Comparison of ENCODE assay signal across 18 mouse cellular contexts in genomic region chr2:173991447-173991846, GRCm38 (mm10).
A peak's percentile ranks its signal among the peaks of the same experiment; 100 is the strongest.
DNase-seq lines count a peak whose midpoint lies in the region; ATAC-seq lines count a peak whose summit lies in the region.
"Had no signal": no experiment of that assay in that cellular context is flagged by ENCODE, and none has a peak within 500 bp of the region (broad histone marks: within the 10 kb centered on the region; RNA-seq: fewer than 3 reads in every experiment).

No protein-coding gene starts in this region.

- DNase-seq in forebrain, embryonic 14.5 days (ENCODE audit: low spot score) = no peak
- no peak for DNase-seq in midbrain, embryonic 10.5 days (ENCODE audit: low spot score)
- no peak for DNase-seq in adrenal gland, adult 2 months
- DNase-seq in urinary bladder, postnatal 10 days (ENCODE audit: low spot score) = no peak
- DNase-seq: adrenal gland, adult 8-10 months; cerebellum, adult 11-12 months; cerebellum, postnatal 25 days; left cerebral cortex, postnatal 4 days; thymus, postnatal 4 days had no signal

- H3K9me3 ChIP-seq in forebrain, embryonic 12.5 days = no peaks in the 10 kb centered on the region
- no peaks in the 10 kb centered on the region for H3K9me3 ChIP-seq in forebrain, embryonic 14.5 days (replicated peaks; ENCODE audit: control insufficient read depth, low read length)
- H3K9me3 ChIP-seq in midbrain, embryonic 10.5 days (replicated peaks) = no peaks in the 10 kb centered on the region
- no peaks in the 10 kb centered on the region for H3K9me3 ChIP-seq in midbrain, embryonic 16.5 days (replicated peaks; ENCODE audit: control insufficient read depth, low read length, poor library complexity, severe bottlenecking)
- no peaks in the 10 kb centered on the region for H3K9me3 ChIP-seq in hindbrain, embryonic 15.5 days
- no peaks in the 10 kb centered on the region for H3K9me3 ChIP-seq in neural tube, embryonic 13.5 days
- H3K9me3 ChIP-seq: heart, embryonic 12.5 days had no signal

- no peaks in the 10 kb centered on the region for H3K27me3 ChIP-seq in forebrain, embryonic 12.5 days
- no peaks in the 10 kb centered on the region for H3K27me3 ChIP-seq in forebrain, embryonic 14.5 days (replicated peaks; ENCODE audit: control insufficient read depth, insufficient read depth, low read length)
- no peaks in the 10 kb centered on the region for H3K27me3 ChIP-seq in midbrain, embryonic 10.5 days (ENCODE audit: low read depth, poor library complexity, severe bottlenecking)
- H3K27me3 ChIP-seq in midbrain, embryonic 16.5 days (ENCODE audit: control insufficient read depth, insufficient read depth, low read depth, low read length) = no peaks in the 10 kb centered on the region
- H3K27me3 ChIP-seq in hindbrain, embryonic 15.5 days = no peaks in the 10 kb centered on the region
- no peaks in the 10 kb centered on the region for H3K27me3 ChIP-seq in neural tube, embryonic 13.5 days
- H3K27me3 ChIP-seq: heart, embryonic 12.5 days had no signal

- H3K36me3 ChIP-seq in forebrain, embryonic 12.5 days (replicated peaks) = no peaks in the 10 kb centered on the region
- H3K36me3 ChIP-seq in forebrain, embryonic 14.5 days (ENCODE audit: control insufficient read depth, insufficient read depth, low read length) = no peaks in the 10 kb centered on the region
- no peaks in the 10 kb centered on the region for H3K36me3 ChIP-seq in midbrain, embryonic 10.5 days
- no peaks in the 10 kb centered on the region for H3K36me3 ChIP-seq in midbrain, embryonic 16.5 days (ENCODE audit: control insufficient read depth, insufficient read depth, low read length)
- H3K36me3 ChIP-seq in hindbrain, embryonic 15.5 days = no peaks in the 10 kb centered on the region
- no peaks in the 10 kb centered on the region for H3K36me3 ChIP-seq in neural tube, embryonic 13.5 days
- H3K36me3 ChIP-seq: heart, embryonic 12.5 days had no signal

- H3K4me1 ChIP-seq in forebrain, embryonic 12.5 days = peaks cover 25% of the 10 kb centered on the region
- H3K4me1 ChIP-seq in forebrain, embryonic 14.5 days (ENCODE audit: control insufficient read depth, insufficient read depth, low read length) = peaks cover 10% of the 10 kb centered on the region; the same call in 1 of the 2 replicates
- peaks cover 46% of the 10 kb centered on the region for H3K4me1 ChIP-seq in midbrain, embryonic 10.5 days
- H3K4me1 ChIP-seq in midbrain, embryonic 16.5 days (ENCODE audit: control insufficient read depth, insufficient read depth, low read length) = peaks cover 9% of the 10 kb centered on the region; the same call in 1 of the 2 replicates
- H3K4me1 ChIP-seq in hindbrain, embryonic 15.5 days (replicated peaks) = peaks cover 29% of the 10 kb centered on the region
- H3K4me1 ChIP-seq in neural tube, embryonic 13.5 days (replicated peaks) = peaks cover 34% of the 10 kb centered on the region
- H3K4me1 ChIP-seq: megakaryocyte, embryonic 14.5 days had no signal

- no peak for ATAC-seq in forebrain, embryonic 12.5 days (ENCODE audit: low FRiP score)
- no peak for ATAC-seq in forebrain, embryonic 14.5 days
- no peak for ATAC-seq in midbrain, embryonic 16.5 days
- ATAC-seq in hindbrain, embryonic 15.5 days (ENCODE audit: low FRiP score, low read depth) = peak; percentile 27; the same call in 1 of the 2 replicates
- peak; percentile 60 for ATAC-seq in neural tube, embryonic 13.5 days (ENCODE audit: low read depth)
- ATAC-seq: forebrain, embryonic 16.5 days had no signal

- H3K9ac ChIP-seq in forebrain, embryonic 12.5 days = no peak overlapping the region
- no peak overlapping the region for H3K9ac ChIP-seq in forebrain, embryonic 14.5 days (ENCODE audit: low read length)
- no peak overlapping the region for H3K9ac ChIP-seq in midbrain, embryonic 16.5 days (ENCODE audit: low read depth, low read length)
- H3K9ac ChIP-seq in hindbrain, embryonic 15.5 days = no peak overlapping the region
- H3K9ac ChIP-seq in neural tube, embryonic 13.5 days = no peak overlapping the region
- H3K9ac ChIP-seq: heart, embryonic 12.5 days; liver, embryonic 14.5 days had no signal

- H3K27ac ChIP-seq in forebrain, embryonic 12.5 days = 0 out of 2 replicates have a peak overlapping the region, but pooled peaks have one; percentile 19
- H3K27ac ChIP-seq in forebrain, embryonic 14.5 days (ENCODE audit: low read depth, low read length) = no peak overlapping the region
- peak overlapping the region; percentile 47 for H3K27ac ChIP-seq in midbrain, embryonic 10.5 days (replicated peaks)
- no peak overlapping the region for H3K27ac ChIP-seq in midbrain, embryonic 16.5 days (ENCODE audit: low read length)
- 0 out of 2 replicates have a peak overlapping the region, but pooled peaks have one; percentile 25 for H3K27ac ChIP-seq in hindbrain, embryonic 15.5 days (replicated peaks)
- H3K27ac ChIP-seq in neural tube, embryonic 13.5 days (replicated peaks) = peak overlapping the region; percentile 80
- H3K27ac ChIP-seq: liver, embryonic 14.5 days had no signal

- H3K4me2 ChIP-seq in forebrain, embryonic 12.5 days = no peak overlapping the region
- no peak overlapping the region for H3K4me2 ChIP-seq in forebrain, embryonic 14.5 days (ENCODE audit: low read length)
- no peak overlapping the region for H3K4me2 ChIP-seq in midbrain, embryonic 16.5 days (ENCODE audit: low read length)
- no peak overlapping the region for H3K4me2 ChIP-seq in hindbrain, embryonic 15.5 days
- H3K4me2 ChIP-seq in neural tube, embryonic 13.5 days = no peak overlapping the region
- H3K4me2 ChIP-seq: heart, embryonic 12.5 days had no signal

- no peak overlapping the region for H3K4me3 ChIP-seq in forebrain, embryonic 12.5 days (replicated peaks)
- no peak overlapping the region for H3K4me3 ChIP-seq in forebrain, embryonic 14.5 days (ENCODE audit: low read depth, low read length)
- H3K4me3 ChIP-seq in midbrain, embryonic 10.5 days = no peak overlapping the region
- no peak overlapping the region for H3K4me3 ChIP-seq in midbrain, embryonic 16.5 days (ENCODE audit: low read depth, low read length)
- no peak overlapping the region for H3K4me3 ChIP-seq in hindbrain, embryonic 15.5 days
- H3K4me3 ChIP-seq in neural tube, embryonic 13.5 days = no peak overlapping the region
- H3K4me3 ChIP-seq: heart, embryonic 12.5 days; megakaryocyte, embryonic 14.5 days; myocyte had no signal

- 87% methylated on average over 15 of the region's 15 CpGs for WGBS in forebrain, embryonic 12.5 days
- 88% methylated on average over 15 of the region's 15 CpGs for WGBS in forebrain, embryonic 14.5 days
- WGBS in midbrain, embryonic 10.5 days = 94% methylated on average over 15 of the region's 15 CpGs
- 69% methylated on average over 15 of the region's 15 CpGs for WGBS in midbrain, embryonic 16.5 days
- WGBS in hindbrain, embryonic 15.5 days = 63% methylated on average over 15 of the region's 15 CpGs
- WGBS in neural tube, embryonic 13.5 days = 55% methylated on average over 15 of the region's 15 CpGs

Comparison
In these comparisons a context has a peak if more than half of its experiments do, and no peak if none do; other contexts are left out.
1. H3K27ac ChIP-seq: peak in forebrain, embryonic 12.5 days (single experiment), midbrain, embryonic 10.5 days (single experiment), hindbrain, embryonic 15.5 days (single experiment) and neural tube, embryonic 13.5 days (single experiment); none in forebrain, embryonic 14.5 days (single experiment) and midbrain, embryonic 16.5 days (single experiment).
2. ATAC-seq: peak in hindbrain, embryonic 15.5 days (single experiment) and neural tube, embryonic 13.5 days (single experiment); none in forebrain, embryonic 12.5 days (single experiment), forebrain, embryonic 14.5 days (single experiment) and midbrain, embryonic 16.5 days (single experiment).